Mouse (Mus musculus) right cerebral cortex, postnatal 4 days (tissue): ENCODE measurements around the gene Efcab12.

Experiments
- DNase-seq: peaks from one replicate; pipeline ENCODE4 v3.0.0-alpha.2; 2022

Gene Efcab12

GRCm38 (mm10) chr6:115838745-115839144, 533 bp upstream of the Efcab12 start:
- DNase-seq: no peak

- DNase-seq: no peak
Observed at GRCm38 (mm10) chr6:115833861-115834260, 4.4 kb downstream of the Efcab12 start.

GRCm38 (mm10) chr6:115832152-115832850, 5.9 kb downstream of the Efcab12 start:
- DNase-seq: no peak

GRCm38 (mm10) chr6:115830779-115831601, 7.2 kb downstream of the Efcab12 start:
- no peak for DNase-seq

GRCm38 (mm10) chr6:115823850-115824464, 14.3 kb downstream of the Efcab12 start:
- DNase-seq: peak; percentile 35

- DNase-seq: no peak
Observed at GRCm38 (mm10) chr6:115821216-115821993, 16.8 kb downstream of the Efcab12 start.

- no peak for DNase-seq
Observed at GRCm38 (mm10) chr6:115818129-115818528, 20.1 kb downstream of the Efcab12 start.

- no peak for DNase-seq
Observed at GRCm38 (mm10) chr6:115815041-115815440, 23.2 kb downstream of the Efcab12 start.

- peak; percentile 62 for DNase-seq
Observed at GRCm38 (mm10) chr6:115814104-115814503, 24.1 kb downstream of the Efcab12 start.

- no peak for DNase-seq
Observed at GRCm38 (mm10) chr6:115811606-115812005, 26.6 kb downstream of the Efcab12 start.

- DNase-seq: peak; percentile 81
Observed at GRCm38 (mm10) chr6:115808488-115809231, 29.6 kb downstream of the Efcab12 start, which contains the start of gene Rpl32. Gene Rpl32, minus strand, starts transcription at chr6:115808747.

- no peak for DNase-seq
Observed at GRCm38 (mm10) chr6:115808196-115808487, 30.1 kb downstream of the Efcab12 start.

- DNase-seq: no peak
Observed at GRCm38 (mm10) chr6:115807464-115808195, 30.6 kb downstream of the Efcab12 start.

- no peak for DNase-seq
Observed at GRCm38 (mm10) chr6:115804432-115805192, 33.6 kb downstream of the Efcab12 start.

GRCm38 (mm10) chr6:115803541-115804382, 34.5 kb downstream of the Efcab12 start:
- DNase-seq: peak; percentile 75

GRCm38 (mm10) chr6:115801811-115802210, 36.4 kb downstream of the Efcab12 start:
- no peak for DNase-seq

GRCm38 (mm10) chr6:115792691-115793215, 45.5 kb downstream of the Efcab12 start:
- no peak for DNase-seq

- no peak for DNase-seq
Observed at GRCm38 (mm10) chr6:115791842-115792686, 46.1 kb downstream of the Efcab12 start.

- DNase-seq: no peak
Observed at GRCm38 (mm10) chr6:115791016-115791415, 47.2 kb downstream of the Efcab12 start.
